Mouse (Mus musculus) cerebellum, adult 11-12 months (tissue): Measurements from ENCODE around the gene Gm20683.

Experiments
- DNase-seq: peaks from one replicate; pipeline ENCODE4 v3.0.0; 2022

Gm20683 gene

GRCm38 (mm10) chr17:25792615-25793014 lies 48.9 kb downstream of the Gm20683 start, which contains the start of gene Fam173a:
TSS of gene Fam173a (minus strand) at chr17:25792901.
- DNase-seq: peak; percentile 69

DNA sequence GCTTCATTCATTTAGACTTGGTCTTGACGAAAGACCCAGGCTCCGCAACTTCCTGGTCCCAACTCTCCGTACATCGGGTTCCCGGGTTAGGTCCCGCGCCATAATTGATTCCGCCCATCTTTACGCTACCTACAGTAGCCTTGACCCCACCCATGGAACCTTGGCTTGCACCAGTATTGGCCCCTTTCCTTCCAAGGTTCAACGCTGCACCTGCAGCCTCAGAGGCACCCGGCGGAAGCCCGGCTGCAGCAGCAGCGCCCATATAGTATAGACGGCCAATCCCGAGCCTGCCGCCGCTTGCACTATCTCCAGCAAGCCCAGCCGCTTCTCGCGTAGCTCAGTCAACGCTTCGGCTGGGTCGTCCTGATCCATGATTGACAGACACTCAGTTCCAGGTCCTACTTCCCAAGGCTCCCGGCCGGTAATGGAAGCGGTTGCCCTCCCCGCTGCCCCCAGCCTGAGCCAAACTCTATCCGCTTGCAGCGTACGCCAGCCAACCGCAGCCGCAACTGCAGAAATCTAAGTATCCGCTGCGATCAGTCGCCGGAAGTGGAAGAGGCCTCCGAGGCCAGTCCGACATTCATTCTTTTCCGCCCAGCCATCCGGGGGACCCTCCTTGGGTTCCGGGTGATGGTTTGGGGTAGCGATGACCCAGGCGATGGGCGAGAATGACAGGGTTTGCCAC lies 49.6 kb downstream of the Gm20683 start:
- peak; percentile 84 for DNase-seq

DNA sequence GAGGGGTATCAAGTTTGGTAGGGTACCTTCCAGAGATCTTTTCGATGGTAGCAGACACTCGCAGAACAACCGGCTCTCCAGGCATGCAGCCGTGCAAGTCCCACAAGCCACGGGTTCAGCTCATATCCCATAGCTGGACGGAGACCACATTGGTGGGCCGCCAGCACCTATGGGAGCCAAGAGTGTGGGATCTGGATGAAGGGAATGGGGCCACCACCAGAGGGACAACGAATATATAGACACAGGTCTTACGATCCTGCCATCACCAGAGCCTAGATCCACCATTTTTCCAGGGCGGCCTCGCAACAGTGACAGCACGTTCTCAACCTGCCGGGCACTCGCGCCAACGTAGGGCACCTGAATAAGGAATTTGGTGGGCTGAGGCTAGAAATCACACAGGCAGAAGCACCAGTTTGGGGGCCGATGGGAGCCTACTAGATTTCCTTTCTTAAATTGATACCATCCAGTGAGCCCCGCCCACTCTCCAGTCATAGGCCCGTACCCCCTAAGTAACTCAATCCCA lies 50.2 kb downstream of the Gm20683 start:
- peak; percentile 47 for DNase-seq

- peak; percentile 42 for DNase-seq
Observed at GRCm38 (mm10) chr17:25786781-25787504, 54.6 kb downstream of the Gm20683 start.

DNA sequence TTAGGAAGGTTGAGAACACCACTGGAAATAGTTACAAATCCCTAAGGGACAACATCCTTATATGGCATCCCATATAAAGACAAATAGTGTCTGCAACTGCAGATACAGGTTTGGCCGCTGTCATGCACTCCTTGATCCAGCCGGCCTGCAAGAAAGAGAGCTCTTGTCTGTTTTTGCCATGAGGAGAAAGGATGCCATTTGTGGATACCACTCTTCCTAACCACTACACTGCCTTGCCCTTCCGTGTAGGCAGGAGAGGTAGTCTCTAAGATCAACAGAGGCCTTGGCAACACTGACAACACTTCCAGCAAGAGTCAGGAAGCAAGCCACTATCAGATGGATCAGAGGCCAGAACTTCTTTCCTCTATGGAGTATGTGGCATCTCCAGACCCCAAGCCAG lies 55.3 kb downstream of the Gm20683 start, which contains the start of gene Ccdc78:
Gene Ccdc78 (plus strand): TSS at position 301 of the 400 bp plus-strand sequence.
- no peak for DNase-seq

GRCm38 (mm10) chr17:25785281-25785745 lies 56.2 kb downstream of the Gm20683 start, which contains the start of gene Haghl:
TSS of gene Haghl (minus strand) at chr17:25785673.
- peak; percentile 96 for DNase-seq
